Mouse (Mus musculus): ENCODE measurements around the gene Ogt. TPM values are rescaled to one million over a fixed set of nuclear protein-coding genes. Genes with fewer than 3 reads are reported as not detected.

The Ogt gene
- total RNA-seq (2021): 100 to 1,000 TPM; 187 to 208 TPM
- long read RNA-seq, experiment 1, full-length matches to known transcripts: 7 of 31 reads
- long read RNA-seq, experiment 1, partial matches to known transcripts: 22 of 31 reads
- long read RNA-seq, experiment 1, other reads (novel, unspliced or antisense): 2 of 31 reads
- long read RNA-seq, experiment 2, full-length matches to known transcripts: 7 of 34 reads
- long read RNA-seq, experiment 2, partial matches to known transcripts: 19 of 34 reads
- long read RNA-seq, experiment 2, other reads (novel, unspliced or antisense): 8 of 34 reads

DNA sequence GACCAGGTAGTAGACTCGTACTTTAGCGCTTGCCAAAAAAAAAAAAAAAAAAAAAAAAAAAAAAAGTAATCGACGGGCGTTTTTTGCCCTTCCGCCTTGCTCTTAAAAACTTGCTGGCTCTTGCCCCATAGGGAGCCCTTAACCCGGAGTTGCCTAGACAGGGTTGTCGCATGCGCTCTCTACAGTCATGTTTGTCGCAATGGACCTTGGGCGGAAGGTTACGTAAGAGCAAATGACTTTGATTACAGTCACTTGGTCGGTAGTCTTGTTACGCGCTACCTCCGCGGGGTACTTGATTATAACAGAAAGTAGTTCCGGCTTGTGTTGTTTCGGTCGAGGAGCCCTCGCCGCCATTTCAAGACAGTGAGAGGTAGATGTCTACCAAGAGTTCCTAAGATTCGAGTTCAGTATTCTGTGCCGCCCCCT, at the start of gene Ogt:
TSS of gene Ogt (plus strand) at position 320 of the 426 bp plus-strand sequence.
- peak; percentile 88 to 93 for DNase-seq (ENCODE audit: low spot score in 2 of 2)

DNA sequence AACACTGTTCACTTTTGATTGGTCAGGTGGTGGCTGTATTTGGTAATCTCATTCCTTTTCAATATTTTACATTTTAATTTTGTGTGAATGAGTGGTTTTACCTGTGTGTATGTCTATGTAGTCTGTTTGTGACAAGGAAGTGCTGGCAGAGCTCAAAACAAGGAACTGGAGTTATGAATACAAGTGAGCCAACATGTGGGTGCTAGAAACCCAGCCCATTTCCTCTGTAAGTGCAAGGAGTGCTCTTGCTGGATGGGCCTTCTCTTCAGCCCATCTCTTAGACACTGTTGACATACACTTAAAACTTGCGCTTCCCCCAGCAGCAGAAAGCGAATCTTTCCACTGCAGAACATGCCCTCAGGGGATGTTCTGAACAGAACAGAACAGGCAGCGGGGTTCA, 23.7 kb upstream of the Ogt start:
- no peak for DNase-seq (ENCODE audit: low spot score in 2 of 2)

DNA sequence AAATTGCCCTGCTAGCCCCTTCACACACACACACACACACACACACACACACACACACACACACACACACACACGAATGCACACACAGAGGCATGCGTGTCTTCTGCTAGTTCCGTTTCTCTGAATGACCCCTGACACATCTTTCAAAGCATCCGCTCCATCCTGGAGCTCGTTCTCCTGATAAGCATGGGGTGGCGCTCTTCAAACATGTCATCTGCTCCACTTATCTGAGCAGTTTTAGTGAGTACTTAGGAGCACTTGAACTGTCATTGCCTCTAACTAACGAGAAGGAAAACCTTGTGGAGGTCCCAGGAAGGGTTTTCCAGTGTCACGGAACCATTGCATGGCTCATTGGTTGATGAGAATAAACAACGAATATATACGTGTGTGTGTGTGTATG, 22.0 kb upstream of the Ogt start:
- no peak for DNase-seq (ENCODE audit: low spot score in 2 of 2)

DNA sequence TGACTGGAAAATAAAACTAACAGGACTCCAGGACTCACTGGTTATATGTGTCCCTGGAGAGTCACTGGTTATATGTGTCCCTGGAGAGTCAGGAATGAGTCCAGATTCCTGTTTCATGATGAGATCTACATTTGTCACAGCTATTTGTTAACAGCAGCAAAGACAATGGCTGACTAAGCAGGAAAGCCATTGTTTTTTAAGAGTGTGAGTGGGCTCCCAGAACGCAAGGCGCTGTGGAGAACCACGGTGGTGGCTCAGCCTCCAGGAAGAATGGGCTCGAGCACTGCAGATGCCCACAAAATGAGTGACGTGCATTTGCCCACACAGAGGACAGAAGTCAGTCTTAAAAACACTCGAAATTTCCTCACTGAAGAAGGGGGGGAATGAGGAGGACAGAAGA, 19.5 kb upstream of the Ogt start:
- no peak for DNase-seq (ENCODE audit: low spot score in 2 of 2)

DNA sequence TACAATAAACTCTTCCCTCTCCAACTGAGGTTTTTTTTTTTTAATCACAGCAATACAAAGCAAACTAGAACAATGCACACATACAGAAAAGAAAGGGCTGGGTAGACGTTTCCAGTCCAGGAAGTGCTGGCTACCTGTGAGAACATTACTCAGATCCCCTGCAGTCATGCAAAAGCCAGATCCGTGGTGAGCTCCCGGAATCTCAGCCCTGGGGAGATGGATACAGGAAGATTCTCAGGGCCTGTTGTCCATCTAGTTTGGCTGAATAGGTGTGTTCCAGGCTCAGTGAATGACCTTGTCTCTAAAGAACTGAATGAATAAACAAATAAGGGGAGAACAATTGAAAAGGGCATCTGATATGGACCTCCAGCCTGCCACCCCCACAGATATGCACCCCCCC, 17.3 kb upstream of the Ogt start:
- DNase-seq (ENCODE audit: low spot score in 2 of 2): no peak

DNA sequence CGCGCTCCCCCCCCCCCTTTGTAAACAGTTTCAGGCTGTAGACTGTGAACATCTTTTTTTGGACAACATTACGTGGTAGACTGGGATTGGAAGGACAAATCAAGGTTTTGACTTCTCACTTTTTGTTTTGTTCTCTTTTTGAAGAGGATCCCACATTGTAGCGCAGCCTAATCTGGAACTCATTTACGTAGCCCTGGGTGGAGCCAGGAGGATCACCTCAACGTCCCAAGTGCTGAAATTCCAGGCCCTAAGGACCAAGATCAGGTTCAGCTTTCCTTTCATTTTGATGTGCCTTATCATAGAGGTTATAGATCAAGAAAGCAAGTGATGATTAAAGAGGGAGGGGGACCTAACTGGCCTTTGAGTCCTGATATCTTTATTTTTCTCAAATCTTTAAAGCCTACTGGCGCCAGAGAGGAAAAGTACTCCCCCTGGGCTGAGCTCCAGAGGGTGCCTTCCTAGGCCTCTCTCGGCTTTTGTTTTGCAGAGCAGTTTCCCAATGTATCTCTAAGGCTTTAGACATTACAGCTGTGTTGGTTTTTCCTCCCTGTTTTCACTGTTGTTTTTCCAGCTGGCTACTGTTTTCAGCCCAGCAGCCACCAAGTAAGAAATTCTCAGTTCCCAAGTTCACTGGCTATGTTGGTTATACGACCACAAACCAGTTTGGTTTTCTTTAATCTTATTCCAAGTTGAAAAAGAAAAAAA, 2.9 kb upstream of the Ogt start:
- no peak for DNase-seq (ENCODE audit: low spot score in 2 of 2)

DNA sequence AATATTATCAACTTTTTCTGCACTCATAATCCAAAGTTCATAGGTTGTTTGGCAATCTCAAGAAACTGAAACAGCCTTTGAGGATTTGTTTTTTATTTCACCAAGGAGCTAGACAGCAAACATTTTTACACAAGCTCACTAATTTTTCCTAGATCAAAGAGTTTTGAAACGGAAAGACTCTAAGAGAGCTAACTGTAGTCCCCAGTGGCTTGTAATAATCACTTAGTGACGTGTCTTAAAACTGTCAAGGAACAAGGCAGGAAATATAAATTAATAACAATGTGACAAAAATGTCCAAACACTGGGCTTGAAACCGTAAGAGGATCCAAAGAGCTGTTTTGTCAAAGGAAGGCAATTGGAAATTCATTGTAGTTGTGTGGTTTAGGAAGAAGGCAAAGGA, 1.0 kb upstream of the Ogt start:
- DNase-seq (ENCODE audit: low spot score in 2 of 2): no peak

DNA sequence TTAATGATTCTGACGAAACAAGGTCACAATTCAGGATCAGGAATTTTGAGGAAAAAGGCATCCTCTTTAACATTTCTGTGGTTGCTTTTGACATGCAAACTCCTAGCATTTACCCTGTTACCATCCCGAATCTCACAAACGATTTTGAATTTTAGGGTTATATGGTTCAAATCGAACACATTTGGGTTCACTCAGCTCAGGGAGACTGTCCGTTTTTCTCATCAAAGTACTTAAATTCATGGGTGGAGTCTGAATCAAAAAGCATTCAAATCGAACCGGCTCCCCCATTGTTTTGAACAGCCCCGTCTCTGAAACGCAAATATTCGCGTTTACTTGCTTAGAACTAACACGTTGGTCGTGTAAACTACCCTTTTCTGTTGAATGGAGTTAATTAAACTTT, 554 bp upstream of the Ogt start:
- peak; percentile 4 to 13 for DNase-seq (ENCODE audit: low spot score in 2 of 2)

DNA sequence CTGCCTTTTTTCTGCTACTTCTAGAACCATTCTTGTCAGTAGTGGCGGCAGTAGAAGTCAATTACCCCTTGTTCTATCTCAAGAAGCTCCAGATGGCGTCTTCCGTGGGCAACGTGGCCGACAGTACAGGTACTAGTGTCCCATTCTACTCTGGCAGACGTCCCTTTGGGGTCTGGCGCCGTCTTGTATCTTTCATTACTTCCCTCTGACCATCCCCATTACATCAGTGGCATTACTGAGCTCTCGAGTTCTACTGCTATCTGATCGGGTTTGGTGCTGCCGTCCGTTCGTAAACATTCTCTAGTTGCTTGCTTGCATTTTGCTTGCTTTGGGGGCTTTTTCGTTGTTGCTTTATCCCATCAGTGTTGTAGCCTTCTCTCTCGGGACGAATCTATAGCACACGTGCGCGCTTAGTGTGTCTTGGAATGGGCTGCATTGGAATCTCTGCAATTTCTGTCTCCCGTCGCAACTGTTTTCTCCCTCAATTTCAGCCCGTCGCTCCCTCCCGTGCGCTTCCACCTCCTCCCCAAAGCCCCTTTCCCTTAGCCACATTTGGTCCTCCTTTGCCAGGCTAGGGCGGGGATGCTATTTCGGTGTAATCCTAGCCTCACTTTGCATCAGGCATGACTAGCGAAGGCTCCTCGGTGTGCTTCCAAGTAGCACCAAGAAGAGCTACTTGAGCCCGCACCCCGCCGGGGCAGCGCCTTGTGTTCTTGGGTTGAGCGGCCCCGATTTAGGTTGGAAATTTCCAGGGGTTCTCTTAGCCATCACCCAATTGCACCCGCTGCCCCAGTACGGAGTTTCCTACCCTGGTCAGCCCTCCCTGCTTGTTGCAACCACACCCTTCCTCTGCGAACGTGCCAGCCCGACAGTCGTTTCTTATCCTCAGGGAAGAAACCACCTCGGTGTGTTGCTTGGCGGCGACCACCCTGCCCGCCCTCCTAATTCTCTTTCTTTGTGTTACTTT, 617 bp downstream of the Ogt start:
- DNase-seq (ENCODE audit: low spot score in 2 of 2): peak; percentile 13 to 14

DNA sequence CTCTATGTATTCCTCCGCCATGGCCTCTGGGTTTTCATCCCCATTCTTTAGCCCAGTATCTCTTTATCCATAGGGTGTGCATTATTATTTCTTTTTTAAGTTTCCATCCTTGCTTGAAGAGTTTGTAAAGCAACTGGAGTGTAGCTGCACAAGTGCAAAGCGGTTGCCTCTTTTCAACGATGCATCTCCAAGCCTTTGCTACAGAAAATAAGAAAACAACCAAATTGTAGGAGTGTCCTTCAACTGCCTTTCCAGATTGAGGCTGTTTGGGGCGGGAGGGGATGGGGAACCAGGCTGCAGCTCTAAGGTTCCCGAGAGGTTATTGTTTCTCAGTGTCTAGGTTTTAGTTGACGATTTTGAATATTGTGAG, 1.3 kb downstream of the Ogt start:
- DNase-seq (ENCODE audit: low spot score in 2 of 2): peak in 1 of 2 experiments; percentile 4

DNA sequence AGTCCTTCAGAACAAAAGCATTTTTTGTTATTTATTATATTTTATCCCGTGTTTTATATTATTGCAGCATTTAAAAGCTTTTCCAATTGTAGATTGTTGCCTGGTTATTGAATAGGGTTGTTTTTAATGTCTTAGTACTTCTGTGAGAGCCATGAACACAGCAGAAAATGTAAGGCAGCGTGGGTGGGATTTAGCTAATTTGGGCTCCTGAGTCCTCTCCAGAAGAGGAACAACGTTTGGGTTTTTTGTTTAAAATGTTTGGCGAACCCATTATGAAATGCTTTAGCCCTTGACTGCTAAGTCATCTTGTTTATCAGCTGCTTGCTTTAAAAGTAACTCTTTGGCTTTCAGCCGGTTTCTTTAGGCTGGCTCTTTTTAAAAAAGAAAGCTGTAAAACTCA, 2.2 kb downstream of the Ogt start:
- no peak for DNase-seq (ENCODE audit: low spot score in 2 of 2)

DNA sequence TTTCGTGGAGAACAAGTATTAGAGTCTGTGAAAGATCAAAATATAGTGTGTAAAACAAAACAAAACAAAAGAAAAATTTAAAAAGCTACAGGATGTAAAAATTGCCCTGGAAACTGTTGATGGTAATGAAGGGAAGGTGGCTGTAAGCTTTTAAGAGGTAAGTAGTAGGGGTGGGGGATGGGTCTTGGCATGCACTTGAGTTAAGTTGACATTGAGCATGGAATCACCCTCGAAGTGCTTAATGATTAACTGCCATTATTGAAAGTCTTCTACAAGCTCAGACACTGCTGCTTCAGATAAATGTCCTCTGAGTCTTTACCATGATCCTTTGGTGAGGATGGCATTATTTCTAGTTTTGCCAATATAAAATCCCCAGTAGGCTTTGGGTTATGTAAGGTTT, 5.4 kb downstream of the Ogt start:
- no peak for DNase-seq (ENCODE audit: low spot score in 2 of 2)

DNA sequence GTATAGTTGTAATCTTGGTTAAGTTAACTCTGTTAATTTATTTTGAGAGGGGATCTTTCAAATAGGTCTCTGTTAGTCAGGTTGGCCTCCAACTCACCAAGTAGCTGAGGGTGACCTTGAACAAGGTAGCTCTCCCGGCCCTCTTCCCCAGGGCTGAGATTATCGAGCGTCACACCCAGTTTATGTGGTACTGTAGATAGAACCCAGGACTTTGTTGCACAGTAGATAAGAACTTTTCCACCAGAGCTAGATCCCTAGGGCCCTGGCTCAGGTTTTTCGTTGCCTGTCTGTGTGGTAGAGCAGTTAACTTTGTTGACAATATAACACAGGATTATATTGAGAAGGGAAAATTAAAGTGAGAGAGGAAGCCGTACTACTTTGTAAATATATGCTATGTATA, 6.8 kb downstream of the Ogt start:
- no peak for DNase-seq (ENCODE audit: low spot score in 2 of 2)

DNA sequence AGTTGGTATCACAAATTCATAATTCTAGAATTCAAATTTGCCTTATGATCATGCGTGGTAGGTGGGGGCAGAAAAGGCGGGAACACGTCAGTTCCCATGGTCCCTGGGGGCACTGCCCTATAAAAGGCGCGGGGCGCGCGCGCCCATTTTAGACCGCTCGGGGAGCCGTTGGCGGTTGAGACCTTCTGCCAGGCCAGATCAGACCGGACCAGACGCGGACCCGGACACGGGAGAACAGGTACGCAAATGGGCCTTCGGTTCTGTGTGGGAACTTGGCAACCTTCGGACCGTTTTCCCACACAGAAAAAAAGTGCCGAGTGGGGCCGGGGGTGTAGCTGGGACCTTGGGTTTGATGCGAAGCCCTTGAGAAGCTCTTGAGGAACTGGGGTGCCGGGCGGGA, 55.8 kb downstream of the Ogt start:
- no peak for DNase-seq (ENCODE audit: low spot score in 2 of 2)

DNA sequence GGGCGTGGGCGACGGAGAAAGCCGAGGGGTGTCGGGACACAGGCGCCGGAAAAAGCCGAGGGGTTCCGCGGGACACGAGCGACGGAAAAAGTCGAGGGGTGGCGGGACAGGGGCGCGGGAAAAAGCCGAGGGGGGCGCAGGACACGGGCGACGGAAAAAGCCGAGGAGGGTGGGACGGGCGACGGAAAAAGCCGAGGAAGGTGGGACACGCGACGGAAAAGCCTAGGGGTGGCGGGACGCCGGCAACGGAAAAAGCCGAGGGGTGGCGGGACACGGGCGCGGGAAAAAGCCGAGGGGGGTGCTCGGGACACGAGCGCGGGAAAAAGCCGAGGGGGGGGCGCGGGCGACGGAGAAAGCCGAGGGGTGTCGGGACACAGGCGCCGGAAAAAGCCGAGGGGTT, 57.7 kb downstream of the Ogt start:
- DNase-seq (ENCODE audit: low spot score in 2 of 2): no peak

DNA sequence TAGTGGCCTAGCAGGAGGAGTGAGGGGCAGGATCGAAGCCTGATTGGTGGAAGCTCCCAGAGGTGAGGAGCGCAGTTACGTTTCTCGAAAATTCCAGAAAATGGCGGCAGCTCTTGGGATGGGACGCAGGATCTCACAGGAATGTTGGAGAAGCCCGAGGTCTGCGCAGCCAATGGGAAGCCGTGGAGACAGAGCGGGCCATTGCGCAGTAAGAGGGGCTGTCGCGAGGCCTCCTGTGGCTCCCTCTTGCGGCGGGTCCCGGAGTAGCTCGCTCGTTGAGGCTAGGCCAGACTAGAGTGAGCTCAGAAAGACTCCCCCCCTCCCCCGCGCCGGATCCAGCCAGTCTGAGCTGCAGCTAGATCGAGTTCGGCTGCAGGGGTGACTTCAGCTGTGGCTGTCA, 58.4 kb downstream of the Ogt start:
- no peak for DNase-seq (ENCODE audit: low spot score in 2 of 2)

DNA sequence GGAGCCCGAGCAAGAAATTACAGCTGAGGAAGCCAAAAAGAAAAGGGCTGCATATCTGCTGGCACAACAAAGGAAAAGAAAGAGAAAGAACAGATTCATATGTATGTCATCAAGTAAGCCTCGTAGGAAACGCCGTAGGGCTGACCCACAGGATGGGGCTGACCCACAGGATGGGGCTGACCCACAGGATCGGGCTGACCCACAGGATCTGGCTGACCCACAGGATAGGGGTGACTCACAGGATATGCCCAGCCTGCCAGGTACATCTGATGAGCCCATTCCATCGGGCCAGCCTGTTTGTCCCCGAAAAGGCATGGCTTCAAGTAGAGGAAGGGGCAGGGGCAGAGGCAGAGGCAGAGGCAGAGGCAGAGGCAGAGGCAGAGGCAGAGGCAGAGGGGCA, 65.3 kb downstream of the Ogt start:
- no peak for DNase-seq (ENCODE audit: low spot score in 2 of 2)

DNA sequence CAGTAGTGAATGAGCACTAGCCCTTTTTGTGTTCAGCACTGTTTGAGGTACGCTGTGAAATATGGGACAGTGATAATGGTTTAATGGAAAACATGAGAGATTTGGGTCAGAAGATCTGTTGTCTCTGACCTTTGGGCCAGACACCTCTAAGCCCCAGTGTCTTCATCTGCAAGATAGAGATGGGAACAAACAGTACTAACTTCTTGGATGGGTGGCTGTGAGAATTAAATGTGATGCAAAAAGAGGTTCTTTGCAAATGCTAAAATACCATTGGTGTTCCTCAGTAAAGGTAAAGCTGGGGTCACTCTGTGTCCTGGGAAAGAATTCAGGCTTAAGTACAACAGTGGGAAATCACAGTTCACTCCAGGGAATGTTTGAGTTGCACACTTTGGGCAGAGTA, 80.5 kb downstream of the Ogt start:
- DNase-seq (ENCODE audit: low spot score in 2 of 2): no peak

DNA sequence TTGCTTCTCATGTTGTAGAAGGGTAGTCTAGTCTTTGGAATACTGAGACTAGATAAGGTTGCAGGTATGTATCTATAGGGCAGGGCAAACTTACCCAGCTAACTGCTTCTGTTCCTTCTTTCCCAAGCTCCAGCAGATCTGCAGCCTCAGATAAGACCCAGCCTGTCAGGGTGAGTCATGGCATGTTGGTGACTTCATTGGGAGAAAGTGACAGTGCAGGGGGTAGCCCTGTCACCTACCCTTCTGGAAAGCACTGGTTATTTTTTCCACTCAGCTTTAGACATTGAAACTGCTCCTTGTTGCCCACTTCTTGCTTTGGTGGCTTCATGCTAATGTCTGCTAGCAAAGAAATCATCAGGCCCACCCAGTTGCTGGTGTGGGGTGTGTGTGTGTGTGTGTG, 90.2 kb downstream of the Ogt start:
- DNase-seq (ENCODE audit: low spot score in 2 of 2): no peak

DNA sequence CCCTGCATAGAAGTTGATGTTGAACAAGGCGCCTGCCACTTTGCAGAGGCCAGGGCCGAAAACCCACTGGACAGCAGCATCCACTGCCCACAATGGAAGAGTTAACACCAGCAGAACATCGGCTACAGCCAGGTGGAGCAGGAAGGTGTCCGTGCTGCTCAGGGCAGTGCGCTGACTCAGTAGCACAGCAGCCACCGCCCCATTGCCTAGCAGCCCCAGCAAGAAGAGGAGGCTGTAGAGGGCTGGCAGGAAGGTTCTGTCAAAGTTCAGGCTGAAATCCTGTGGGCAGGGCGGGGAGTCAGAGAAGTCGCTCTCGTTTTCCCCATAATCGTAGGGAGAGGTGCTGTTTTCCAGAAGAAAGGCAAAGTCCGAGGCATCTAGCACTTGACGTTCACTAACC, 92.8 kb downstream of the Ogt start:
- DNase-seq (ENCODE audit: low spot score in 2 of 2): no peak

DNA sequence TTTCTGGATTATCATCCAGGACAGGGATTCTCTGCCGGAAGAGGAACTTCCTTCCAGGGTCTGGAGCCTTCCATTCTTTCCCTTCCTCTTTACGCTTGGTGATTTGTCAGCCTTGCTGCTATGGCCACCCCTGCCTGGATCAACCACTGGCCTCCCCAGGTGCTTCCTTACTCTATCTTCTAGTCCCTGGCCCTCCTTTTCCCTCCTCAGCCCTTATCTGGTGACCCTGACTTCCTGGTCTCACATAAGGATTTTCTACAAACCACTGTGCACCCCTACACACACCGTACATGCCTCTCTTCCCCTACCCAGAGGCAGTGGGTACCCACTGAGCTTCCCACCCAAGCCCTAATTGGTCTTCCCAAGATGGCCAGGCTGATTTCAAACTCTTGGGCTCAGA, 93.4 kb downstream of the Ogt start:
- DNase-seq (ENCODE audit: low spot score in 2 of 2): no peak

DNA sequence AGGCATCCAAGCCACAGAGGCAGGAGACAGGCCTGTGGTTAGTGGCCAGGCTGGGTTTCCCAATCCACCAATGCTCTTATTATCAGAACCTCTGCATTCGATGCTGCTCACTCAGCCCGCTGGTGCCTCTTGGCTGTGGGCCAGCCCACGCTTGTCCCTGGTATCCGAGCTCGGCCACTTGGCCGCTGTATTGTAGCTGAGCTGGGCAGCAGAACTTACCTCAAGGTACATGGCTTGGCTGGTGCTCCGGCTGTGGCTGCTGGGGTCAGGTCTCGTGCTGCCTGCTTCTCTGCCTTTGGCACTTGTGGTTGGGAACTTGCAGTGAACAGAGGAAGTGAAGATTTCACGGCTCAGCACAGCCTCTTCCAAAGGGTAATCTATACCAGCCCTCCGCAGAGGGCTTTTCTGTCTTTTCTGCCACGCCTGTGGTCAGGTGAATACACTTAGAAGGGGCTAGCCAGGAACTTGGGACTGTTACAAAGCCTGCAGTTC, 94.0 kb downstream of the Ogt start, which contains the start of gene Cxcr3:
TSS of gene Cxcr3 (minus strand) at position 442 of the 492 bp plus-strand sequence.
- DNase-seq (ENCODE audit: low spot score in 2 of 2): peak in 1 of 2 experiments; percentile 6
